Mouse (Mus musculus): Measurements from ENCODE around the gene Npm1. TPM values are rescaled to one million over a fixed set of nuclear protein-coding genes. Genes with fewer than 3 reads are reported as not detected.
A peak's percentile ranks its signal among the peaks of the same experiment; 100 is the strongest.

Gene Npm1
- polyA plus RNA-seq, 1 experiment from 2014 or later: 1,164 TPM

DNA sequence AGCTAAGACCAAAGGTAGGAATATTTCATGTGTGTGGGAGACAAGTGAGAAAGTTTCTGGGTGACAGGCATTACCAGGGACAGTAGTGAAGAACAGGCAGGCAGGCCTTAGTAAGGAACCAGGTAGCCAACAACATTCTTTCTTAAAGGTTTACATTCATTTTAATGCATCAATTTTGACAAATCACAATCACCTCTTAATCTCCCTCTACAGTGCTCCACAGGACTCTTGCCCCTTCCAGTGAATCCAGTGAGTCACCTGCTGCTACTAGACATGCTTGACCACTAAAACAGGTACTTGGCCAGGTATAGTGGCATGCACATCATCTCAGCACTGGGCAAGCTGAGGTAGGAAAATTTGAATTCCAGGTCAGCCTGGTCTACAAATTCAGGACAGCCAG is 12.6 kb downstream of the Npm1 start:
- Histone ChIP-seq H3K4me3 (no peak overlapping the region), H3K27me3 (peaks cover 17% of the 10 kb centered on the region), H3K4me2 (no peak overlapping the region), H3K9me3 (no peaks in the 10 kb centered on the region), H3K4me1 (peaks cover 23% of the 10 kb centered on the region), H3K36me3 (peaks cover 53% of the 10 kb centered on the region), H3K9ac (no peak overlapping the region), H3K27ac (no peak overlapping the region)
- ATAC-seq (ENCODE audit: insufficient number of reproducible peaks, insufficient read depth, low FRiP score, low TSS enrichment, low read depth): no peak

DNA sequence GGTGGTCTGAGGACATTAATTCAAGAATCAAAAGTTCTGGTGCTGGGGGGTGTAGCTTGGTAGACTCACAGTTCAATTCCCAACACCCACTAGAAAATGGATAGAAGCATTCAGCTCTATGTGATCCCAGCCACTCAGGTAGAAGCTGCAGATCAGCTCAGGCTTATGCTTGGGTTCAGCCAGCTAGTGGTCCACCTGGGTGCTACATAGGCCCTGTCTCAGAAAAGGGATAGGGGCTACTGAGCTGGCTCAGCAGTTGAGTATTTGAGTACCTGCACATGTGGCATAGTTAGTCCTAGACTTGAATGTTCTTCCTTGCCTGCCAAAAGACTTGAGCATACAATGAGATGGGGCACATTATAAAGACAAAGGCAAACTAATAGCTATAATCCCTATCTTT is 13.6 kb downstream of the Npm1 start:
- Histone ChIP-seq H3K4me2 (no peak overlapping the region), H3K4me3 (no peak overlapping the region), H3K27me3 (peaks cover 26% of the 10 kb centered on the region), H3K4me1 (peaks cover 32% of the 10 kb centered on the region), H3K9ac (no peak overlapping the region), H3K9me3 (no peaks in the 10 kb centered on the region), H3K36me3 (peaks cover 45% of the 10 kb centered on the region), H3K27ac (no peak overlapping the region)
- ATAC-seq (ENCODE audit: insufficient number of reproducible peaks, insufficient read depth, low FRiP score, low TSS enrichment, low read depth): no peak

DNA sequence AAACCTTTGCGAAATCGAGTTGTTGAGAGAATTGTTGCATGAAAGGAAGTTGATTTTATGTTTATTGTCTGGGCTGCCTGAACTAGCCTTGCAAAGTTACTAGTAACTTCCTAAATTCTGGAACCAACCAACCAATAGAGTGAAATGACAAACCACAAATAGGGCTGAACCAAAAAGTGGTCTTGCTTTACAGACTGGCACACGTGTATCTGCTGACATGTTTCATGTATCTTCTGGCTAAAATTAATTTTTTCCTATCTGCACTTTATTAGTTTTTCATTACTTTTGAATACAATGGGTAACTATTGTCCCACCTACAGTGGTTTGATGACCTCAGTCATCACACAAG is 13.9 kb downstream of the Npm1 start:
- Histone ChIP-seq H3K4me2 (no peak overlapping the region), H3K36me3 (peaks cover 41% of the 10 kb centered on the region), H3K27ac (no peak overlapping the region; the same call in 1 of the 2 replicates), H3K4me1 (peaks cover 36% of the 10 kb centered on the region), H3K9ac (no peak overlapping the region), H3K4me3 (no peak overlapping the region), H3K9me3 (no peaks in the 10 kb centered on the region), H3K27me3 (peaks cover 30% of the 10 kb centered on the region)
- no peak for ATAC-seq (ENCODE audit: insufficient number of reproducible peaks, insufficient read depth, low FRiP score, low TSS enrichment, low read depth)
- WGBS: 25% methylated on average over 3 of the region's 3 CpGs

DNA sequence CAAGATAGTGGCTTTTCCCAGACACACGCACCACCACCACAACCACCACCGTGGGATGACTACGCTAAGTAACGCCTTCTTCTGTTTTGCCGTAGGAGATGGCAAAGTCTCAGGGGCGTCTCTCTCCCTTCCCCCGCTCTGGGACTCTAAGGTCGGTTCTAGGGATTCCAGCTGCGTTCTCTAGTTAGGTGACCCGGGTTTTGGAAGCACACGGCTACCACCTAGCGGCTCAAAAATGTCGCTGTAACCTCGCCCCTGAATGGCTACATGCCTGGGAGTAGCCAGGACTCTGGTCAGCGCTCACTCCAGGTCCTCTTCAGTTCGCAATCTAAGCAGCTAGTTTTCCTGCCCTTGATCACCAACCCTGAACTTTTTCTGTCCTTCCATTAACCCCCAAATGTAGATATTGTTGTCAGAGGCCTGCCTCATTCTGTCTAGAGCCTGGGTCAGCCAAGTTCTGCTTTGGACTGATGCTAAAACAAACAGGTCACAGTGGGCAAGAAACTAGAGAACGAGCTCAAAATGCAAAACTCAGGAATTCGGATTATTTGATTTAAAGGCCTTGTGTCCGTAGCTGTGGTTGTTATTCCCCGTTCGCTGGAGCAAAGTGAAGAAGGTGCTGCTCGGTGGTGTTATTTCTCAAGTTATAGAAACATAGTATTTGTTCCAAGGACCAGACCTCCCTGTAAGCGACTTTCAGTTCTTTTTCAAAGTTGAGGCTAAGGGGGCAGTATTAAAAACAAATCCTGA is 14.5 kb downstream of the Npm1 start:
- H3K4me3 ChIP-seq: peak overlapping the region; percentile 64
- H3K4me1 ChIP-seq: peaks cover 39% of the 10 kb centered on the region
- WGBS: 6% methylated on average over 23 of the region's 23 CpGs
- H3K27ac ChIP-seq: peak overlapping the region; percentile 74
- H3K9me3 ChIP-seq: no peaks in the 10 kb centered on the region
- peak overlapping the region; percentile 93 for H3K4me2 ChIP-seq
- H3K27me3 ChIP-seq: peaks cover 35% of the 10 kb centered on the region
- no peak overlapping the region; the same call in 1 of the 2 replicates for H3K9ac ChIP-seq
- H3K36me3 ChIP-seq: peaks cover 36% of the 10 kb centered on the region
- peak; percentile 59; the same call in 1 of the 2 replicates for ATAC-seq (ENCODE audit: insufficient number of reproducible peaks, insufficient read depth, low FRiP score, low TSS enrichment, low read depth)

DNA sequence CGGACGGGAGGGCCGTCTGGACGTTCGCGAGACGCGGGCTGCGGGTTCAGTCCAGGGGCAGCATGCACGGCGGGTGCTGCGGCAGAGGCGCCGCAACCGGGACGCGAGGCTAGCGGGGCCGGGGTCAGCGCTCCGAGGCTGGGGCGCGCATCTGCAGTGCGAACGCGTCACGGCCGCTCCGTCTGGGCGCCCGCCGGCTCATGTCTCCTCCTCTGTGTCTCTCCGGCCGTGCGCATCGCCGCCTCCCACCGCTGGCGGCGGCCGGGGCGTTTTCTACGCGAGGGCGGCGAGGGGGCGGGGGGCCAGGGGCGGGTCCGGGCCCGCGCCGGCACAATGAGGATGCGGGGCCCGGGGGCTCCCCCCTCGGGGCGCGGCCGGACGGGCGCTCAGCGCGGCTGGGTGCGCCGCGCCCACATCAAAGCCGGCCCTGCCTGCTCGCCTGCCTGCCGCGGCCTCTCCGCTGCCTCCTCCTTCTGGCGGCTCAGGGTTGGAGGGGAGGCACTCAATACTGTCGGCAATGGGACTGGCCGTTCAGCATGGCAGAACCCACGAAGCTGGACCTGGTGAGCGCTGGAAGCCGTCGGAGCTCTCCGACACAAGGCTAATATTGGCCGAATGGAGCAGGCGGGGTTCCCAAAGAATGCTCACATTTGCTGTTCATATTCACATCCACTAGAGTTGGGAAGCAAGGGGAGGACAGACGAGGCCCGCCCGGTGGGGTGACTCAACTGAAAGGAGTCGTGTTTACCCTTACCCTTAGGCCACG is 15.3 kb downstream of the Npm1 start:
- Histone ChIP-seq H3K9me3 (no peaks in the 10 kb centered on the region), H3K4me3 (peak overlapping the region; percentile 64), H3K9ac (peak overlapping the region; percentile 74), H3K36me3 (peaks cover 28% of the 10 kb centered on the region), H3K4me1 (peaks cover 39% of the 10 kb centered on the region), H3K4me2 (peak overlapping the region; percentile 93), H3K27me3 (peaks cover 42% of the 10 kb centered on the region), H3K27ac (peak overlapping the region; percentile 74)
- WGBS: under 1% methylated on average over 70 of the region's 85 CpGs
- peak; percentile 65 for ATAC-seq (ENCODE audit: insufficient number of reproducible peaks, insufficient read depth, low FRiP score, low TSS enrichment, low read depth)

DNA sequence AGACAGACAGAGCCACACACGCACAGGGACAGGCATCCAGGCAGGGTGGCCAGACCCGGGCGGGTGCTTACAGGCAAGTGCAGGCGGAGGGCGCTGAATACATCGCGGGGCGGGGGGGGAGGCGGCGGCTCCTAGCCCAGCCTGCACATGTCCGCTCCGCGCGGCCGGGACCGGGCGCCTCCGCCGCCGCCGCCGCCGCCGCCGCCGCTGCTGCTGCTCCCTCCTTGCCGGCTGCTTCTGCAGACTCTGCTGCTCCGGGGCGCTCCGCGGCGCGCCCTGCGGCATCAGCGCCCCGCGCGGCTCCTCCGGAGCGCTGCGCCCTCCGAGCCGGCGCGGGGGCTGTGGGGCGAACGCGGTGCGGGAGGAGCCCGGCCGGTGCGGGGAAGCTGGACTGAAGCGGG is 15.8 kb downstream of the Npm1 start, which contains the start of gene Fgf18:
TSS of gene Fgf18 (minus strand) at position 230 of the 401 bp plus-strand sequence.
- peak; percentile 26; the same call in 1 of the 2 replicates for ATAC-seq (ENCODE audit: insufficient number of reproducible peaks, insufficient read depth, low FRiP score, low TSS enrichment, low read depth)
- Histone ChIP-seq H3K4me3 (peak within 1 kb of the TSS; percentile 64), H3K9me3 (no peaks in the 10 kb centered on the region), H3K9ac (peak within 1 kb of the TSS; percentile 74), H3K27ac (peak within 1 kb of the TSS; percentile 74), H3K27me3 (peaks cover 45% of the 10 kb centered on the region), H3K36me3 (peaks cover 27% of the 10 kb centered on the region), H3K4me1 (peaks cover 39% of the 10 kb centered on the region), H3K4me2 (peak within 1 kb of the TSS; percentile 93)
- under 1% methylated on average over 39 of the region's 53 CpGs for WGBS

DNA sequence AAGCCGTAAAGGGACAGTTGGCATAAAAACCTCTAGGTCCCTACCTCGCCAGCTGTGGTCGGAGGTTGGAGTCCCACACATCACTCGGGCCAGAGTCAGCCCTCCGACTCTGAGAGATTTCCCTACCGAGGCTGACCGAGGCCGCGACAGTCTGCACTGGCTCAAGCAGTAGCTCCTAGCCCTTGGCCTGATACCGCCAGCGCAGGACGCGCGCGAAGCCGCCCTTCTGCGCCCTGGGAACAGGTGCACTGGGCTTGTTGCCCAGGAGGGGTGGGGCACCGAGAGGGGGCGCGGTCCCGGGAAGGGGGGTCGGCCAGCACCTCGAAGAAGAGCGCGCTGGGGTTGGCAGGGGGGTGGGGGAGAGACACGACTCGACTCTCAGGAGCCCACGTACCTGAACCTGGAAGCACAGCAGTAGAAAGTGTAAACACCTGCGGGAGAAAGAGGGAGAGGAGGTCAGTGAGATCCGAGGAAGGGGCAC is 16.3 kb downstream of the Npm1 start:
- Histone ChIP-seq H3K4me2 (peak overlapping the region; percentile 93), H3K9me3 (no peaks in the 10 kb centered on the region), H3K4me3 (peak overlapping the region; percentile 64), H3K27ac (peak overlapping the region; percentile 74), H3K27me3 (peaks cover 45% of the 10 kb centered on the region), H3K36me3 (peaks cover 22% of the 10 kb centered on the region), H3K4me1 (peaks cover 39% of the 10 kb centered on the region), H3K9ac (peak overlapping the region; percentile 74)
- ATAC-seq (ENCODE audit: insufficient number of reproducible peaks, insufficient read depth, low FRiP score, low TSS enrichment, low read depth): no peak
- WGBS: 2% methylated on average over 30 of the region's 30 CpGs

DNA sequence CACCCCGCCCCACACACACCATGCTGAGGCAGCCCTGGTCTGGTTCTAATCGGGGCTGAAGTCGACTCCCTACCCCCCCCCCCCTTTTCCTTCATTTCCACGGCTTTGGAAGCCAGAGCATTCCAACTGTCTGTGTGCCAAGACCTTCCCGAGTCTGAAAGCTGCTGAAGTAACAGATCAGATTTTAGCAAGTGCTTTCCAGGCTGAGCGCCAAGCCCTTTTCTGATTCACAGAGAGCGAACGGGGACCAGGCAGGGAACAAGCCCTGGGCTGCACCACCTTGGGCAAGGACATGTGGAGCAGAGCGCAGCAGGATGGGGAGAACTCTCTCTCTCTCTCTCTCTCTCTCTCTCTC is 16.9 kb downstream of the Npm1 start:
- 2% methylated on average over 9 of the region's 9 CpGs for WGBS

DNA sequence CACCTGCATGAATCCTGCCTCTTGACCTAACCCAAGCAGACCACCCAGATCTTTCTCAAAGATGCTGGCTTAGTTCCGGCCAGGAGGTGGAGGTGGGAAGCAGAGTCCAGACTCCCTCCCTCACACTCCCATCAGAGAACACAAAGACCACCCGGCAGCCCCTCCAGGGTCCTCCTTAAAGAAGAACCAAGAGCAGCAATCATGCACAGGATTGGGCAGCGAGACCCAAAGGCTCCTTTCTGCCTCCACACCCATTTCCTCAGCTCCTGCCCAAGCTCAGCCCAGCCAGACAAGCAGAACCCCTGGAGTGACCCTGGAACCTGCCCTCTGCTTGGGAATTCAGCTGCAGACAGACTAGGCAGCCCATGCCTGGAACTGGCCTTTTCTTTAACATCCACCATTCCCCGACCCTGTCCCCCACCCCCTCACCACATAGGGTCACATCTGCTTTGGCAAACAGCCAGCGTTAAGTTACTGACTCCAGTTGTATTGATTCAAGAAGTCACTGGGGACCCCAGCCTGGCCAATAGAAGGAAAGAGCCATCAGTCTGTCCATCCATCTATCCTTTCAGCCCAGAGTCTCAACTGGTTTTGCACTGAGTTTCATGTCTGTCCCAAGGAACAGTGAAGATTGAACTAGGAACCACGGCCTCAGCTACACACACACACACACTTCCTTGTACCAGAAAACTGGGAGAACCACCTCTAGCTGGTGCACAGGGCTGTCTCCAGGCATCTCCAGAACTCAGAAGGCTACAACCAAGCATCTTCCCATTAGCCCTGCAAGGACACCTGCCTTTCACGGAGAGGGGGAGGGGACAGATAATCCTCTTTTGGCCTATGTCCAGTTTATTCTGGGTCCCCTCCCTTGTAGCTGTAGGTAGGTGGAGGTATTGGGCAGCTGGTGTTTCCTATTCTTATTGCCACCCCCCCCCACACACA is 17.5 kb downstream of the Npm1 start:
- Histone ChIP-seq H3K36me3 (peaks cover 10% of the 10 kb centered on the region), H3K9ac (no peak overlapping the region), H3K27me3 (peaks cover 45% of the 10 kb centered on the region), H3K4me2 (peak overlapping the region; percentile 93), H3K27ac (no peak overlapping the region), H3K4me1 (peaks cover 39% of the 10 kb centered on the region), H3K9me3 (no peaks in the 10 kb centered on the region), H3K4me3 (peak overlapping the region; percentile 27)
- ATAC-seq (ENCODE audit: insufficient number of reproducible peaks, insufficient read depth, low FRiP score, low TSS enrichment, low read depth): no peak
- WGBS: 16% methylated on average over 7 of the region's 7 CpGs

More for the DNA sequence above, 16.9 kb downstream of the Npm1 start:
- peaks cover 39% of the 10 kb centered on the region for H3K4me1 ChIP-seq
- peak overlapping the region; percentile 93 for H3K4me2 ChIP-seq
- no peak overlapping the region for H3K9ac ChIP-seq
- peak; percentile 57 for ATAC-seq (ENCODE audit: insufficient number of reproducible peaks, insufficient read depth, low FRiP score, low TSS enrichment, low read depth)
- H3K27me3 ChIP-seq: peaks cover 45% of the 10 kb centered on the region
- peaks cover 17% of the 10 kb centered on the region for H3K36me3 ChIP-seq
- H3K4me3 ChIP-seq: peak overlapping the region; percentile 64
- peak overlapping the region; percentile 74; the same call in 1 of the 2 replicates for H3K27ac ChIP-seq
- H3K9me3 ChIP-seq: no peaks in the 10 kb centered on the region

DNA sequence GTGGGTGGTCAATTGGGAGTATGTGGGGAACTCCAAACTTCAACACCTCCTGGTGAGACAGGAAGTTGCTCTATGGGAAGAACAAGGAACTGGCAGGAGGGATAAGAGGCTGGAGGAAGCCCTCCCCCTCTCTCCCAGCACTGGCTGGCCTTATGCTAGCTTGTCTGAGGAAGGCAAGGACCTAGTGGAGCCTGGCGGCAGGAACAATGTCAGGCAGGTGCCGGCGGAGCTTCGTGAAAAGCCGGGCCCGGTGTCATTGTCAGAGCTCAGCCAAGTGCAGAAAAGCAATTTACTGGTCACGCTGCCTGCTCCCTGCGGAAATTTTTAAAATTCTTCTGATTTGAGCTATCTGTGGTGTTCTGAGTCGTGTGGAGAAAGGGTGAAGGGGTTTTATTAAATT is 19.1 kb downstream of the Npm1 start:
- no peak overlapping the region for H3K4me2 ChIP-seq
- ATAC-seq (ENCODE audit: insufficient number of reproducible peaks, insufficient read depth, low FRiP score, low TSS enrichment, low read depth): no peak
- WGBS: 23% methylated on average over 9 of the region's 9 CpGs
- no peaks in the 10 kb centered on the region for H3K9me3 ChIP-seq
- H3K27me3 ChIP-seq: peaks cover 55% of the 10 kb centered on the region
- no peak overlapping the region for H3K27ac ChIP-seq
- H3K9ac ChIP-seq: no peak overlapping the region
- peaks cover 39% of the 10 kb centered on the region for H3K4me1 ChIP-seq
- no peak overlapping the region for H3K4me3 ChIP-seq
- H3K36me3 ChIP-seq: no peaks in the 10 kb centered on the region

DNA sequence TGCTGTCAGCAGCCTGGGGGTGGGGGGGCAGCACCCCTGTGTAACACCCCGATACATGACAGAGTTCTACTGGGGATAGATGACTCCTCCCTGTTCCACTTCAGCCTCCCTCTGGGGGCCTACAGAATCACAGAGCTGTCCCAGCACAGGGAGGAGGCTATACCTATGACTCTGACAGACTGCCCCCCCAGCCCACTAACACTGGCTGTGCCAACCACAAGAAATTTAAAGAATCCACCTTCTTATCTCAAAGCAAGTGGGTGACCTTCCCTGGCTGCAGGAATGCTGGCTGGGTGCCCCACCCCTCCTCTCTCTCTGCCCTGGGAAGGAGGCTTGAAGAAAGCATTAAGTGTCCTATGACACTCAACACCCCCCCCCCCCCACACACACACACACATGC is 20.2 kb downstream of the Npm1 start:
- ATAC-seq (ENCODE audit: insufficient number of reproducible peaks, insufficient read depth, low FRiP score, low TSS enrichment, low read depth): no peak

More for the DNA sequence above, 20.2 kb downstream of the Npm1 start:
- no peaks in the 10 kb centered on the region for H3K36me3 ChIP-seq
- WGBS: 75% methylated on average over 1 of the region's 1 CpGs
- H3K9me3 ChIP-seq: no peaks in the 10 kb centered on the region
- no peak overlapping the region for H3K27ac ChIP-seq
- H3K27me3 ChIP-seq: peaks cover 55% of the 10 kb centered on the region
- peaks cover 34% of the 10 kb centered on the region for H3K4me1 ChIP-seq
- no peak overlapping the region for H3K4me3 ChIP-seq
- H3K9ac ChIP-seq: no peak overlapping the region
- H3K4me2 ChIP-seq: no peak overlapping the region
